Mouse (Mus musculus): Measurements from ENCODE around the gene Jmjd8. TPM values are rescaled to one million over a fixed set of nuclear protein-coding genes. Genes with fewer than 3 reads are reported as not detected.
A peak's percentile ranks its signal among the peaks of the same experiment; 100 is the strongest.
"Not testable (repeated sequence)": the region's sequence is repeated elsewhere in the genome, so short reads cannot be mapped to it uniquely, and the experiment has no call there.

The Jmjd8 gene
- polyA plus RNA-seq, 1 experiment, result 16.4 TPM

GRCm38 (mm10) chr17:25796211-25796771 is 32.4 kb upstream of the Jmjd8 start:
- Histone ChIP-seq H3K36me3 (ENCODE audit: control insufficient read depth, insufficient read depth, low read length) (no peaks in the 10 kb centered on the region), H3K27ac (ENCODE audit: control insufficient read depth, insufficient read depth, low read depth, low read length) (no peak overlapping the region), H3K27me3 (ENCODE audit: control insufficient read depth, insufficient read depth, low read length) (no peaks in the 10 kb centered on the region), H3K4me3 (ENCODE audit: control insufficient read depth, low read depth, low read length) (peak overlapping the region; percentile 66), H3K4me1 (ENCODE audit: control insufficient read depth, insufficient read depth, low read length) (peaks cover 26% of the 10 kb centered on the region)
- no peak for TF ChIP-seq POLR2A (IDR thresholded peaks at IDR 0.05; ENCODE audit: control insufficient read depth, low read depth, low read length)
- no peak for TF ChIP-seq CTCF (IDR thresholded peaks at IDR 0.05; ENCODE audit: control insufficient read depth, insufficient read depth, insufficient replicate concordance, low read depth, low read length)

- Histone ChIP-seq H3K27ac (ENCODE audit: control insufficient read depth, insufficient read depth, low read depth, low read length) (no peak within 1 kb of the TSS), H3K4me1 (ENCODE audit: control insufficient read depth, insufficient read depth, low read length) (peaks cover 23% of the 10 kb centered on the region), H3K36me3 (ENCODE audit: control insufficient read depth, insufficient read depth, low read length) (no peaks in the 10 kb centered on the region), H3K27me3 (ENCODE audit: control insufficient read depth, insufficient read depth, low read length) (no peaks in the 10 kb centered on the region), H3K4me3 (ENCODE audit: control insufficient read depth, low read depth, low read length) (peak within 1 kb of the TSS; percentile 75)
- peak; percentile 12; the same call in 1 of the 2 replicates for TF ChIP-seq POLR2A (IDR thresholded peaks at IDR 0.05; ENCODE audit: control insufficient read depth, low read depth, low read length)
- no peak for TF ChIP-seq CTCF (IDR thresholded peaks at IDR 0.05; ENCODE audit: control insufficient read depth, insufficient read depth, insufficient replicate concordance, low read depth, low read length)
Measured at GRCm38 (mm10) chr17:25796951-25797369, 31.7 kb upstream of the Jmjd8 start, which contains the start of gene Metrn. Gene Metrn (minus strand): TSS chr17:25797136.

- Histone ChIP-seq H3K27me3 (ENCODE audit: control insufficient read depth, insufficient read depth, low read length) (no peaks in the 10 kb centered on the region), H3K4me3 (ENCODE audit: control insufficient read depth, low read depth, low read length) (no peak overlapping the region), H3K4me1 (ENCODE audit: control insufficient read depth, insufficient read depth, low read length) (peaks cover 12% of the 10 kb centered on the region), H3K36me3 (ENCODE audit: control insufficient read depth, insufficient read depth, low read length) (no peaks in the 10 kb centered on the region), H3K27ac (ENCODE audit: control insufficient read depth, insufficient read depth, low read depth, low read length) (no peak overlapping the region)
- TF ChIP-seq CTCF (IDR thresholded peaks at IDR 0.05; ENCODE audit: control insufficient read depth, insufficient read depth, insufficient replicate concordance, low read depth, low read length) (peak; percentile 41; the same call in 1 of the 2 replicates), POLR2A (IDR thresholded peaks at IDR 0.05; ENCODE audit: control insufficient read depth, low read depth, low read length) (no peak)
Measured at GRCm38 (mm10) chr17:25801029-25801428, 27.6 kb upstream of the Jmjd8 start.

DNA sequence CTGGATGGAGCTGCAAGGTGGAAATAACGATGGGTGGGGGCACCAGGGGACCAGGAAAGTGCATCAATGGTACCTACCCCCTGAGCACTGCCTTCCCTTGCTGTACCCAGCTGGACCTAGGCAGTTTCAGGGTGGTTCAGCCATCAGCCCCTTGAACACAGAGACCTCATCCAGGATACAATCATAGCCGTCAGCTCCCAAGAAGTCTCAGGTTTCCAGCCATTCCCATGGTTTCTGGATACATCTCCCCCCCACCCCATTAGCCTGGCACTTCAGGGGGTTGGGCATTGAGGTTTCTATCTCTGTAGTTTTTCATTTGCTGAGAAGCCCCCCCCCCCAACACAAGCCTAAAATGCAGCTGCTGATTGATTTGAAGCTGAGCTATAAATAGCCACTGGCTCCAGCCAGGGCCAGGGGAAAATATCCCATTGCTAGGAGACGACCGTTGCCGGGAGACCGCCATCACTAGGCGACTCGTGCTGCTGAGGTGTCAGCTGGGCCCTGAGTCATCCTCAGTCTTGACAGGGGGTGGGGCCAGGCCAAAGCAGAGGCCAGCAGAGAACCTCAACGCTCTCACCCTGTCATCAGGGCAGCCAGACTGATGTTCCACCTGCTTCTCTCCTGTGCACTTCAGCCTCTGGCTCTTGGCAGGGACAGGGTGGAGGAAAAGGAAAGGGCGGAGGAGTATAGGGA is 25.7 kb upstream of the Jmjd8 start:
- TF ChIP-seq CTCF (IDR thresholded peaks at IDR 0.05; ENCODE audit: control insufficient read depth, insufficient read depth, insufficient replicate concordance, low read depth, low read length) (no peak), POLR2A (IDR thresholded peaks at IDR 0.05; ENCODE audit: control insufficient read depth, low read depth, low read length) (no peak; the same call in 1 of the 2 replicates)
- H3K36me3 ChIP-seq (ENCODE audit: control insufficient read depth, insufficient read depth, low read length), result no peaks in the 10 kb centered on the region
- no peaks in the 10 kb centered on the region for H3K27me3 ChIP-seq (ENCODE audit: control insufficient read depth, insufficient read depth, low read length)
- no peak overlapping the region for H3K27ac ChIP-seq (ENCODE audit: control insufficient read depth, insufficient read depth, low read depth, low read length)
- H3K4me1 ChIP-seq (ENCODE audit: control insufficient read depth, insufficient read depth, low read length), result no peaks in the 10 kb centered on the region; the same call in 1 of the 2 replicates
- peak overlapping the region; percentile 71 for H3K4me3 ChIP-seq (ENCODE audit: control insufficient read depth, low read depth, low read length)

DNA sequence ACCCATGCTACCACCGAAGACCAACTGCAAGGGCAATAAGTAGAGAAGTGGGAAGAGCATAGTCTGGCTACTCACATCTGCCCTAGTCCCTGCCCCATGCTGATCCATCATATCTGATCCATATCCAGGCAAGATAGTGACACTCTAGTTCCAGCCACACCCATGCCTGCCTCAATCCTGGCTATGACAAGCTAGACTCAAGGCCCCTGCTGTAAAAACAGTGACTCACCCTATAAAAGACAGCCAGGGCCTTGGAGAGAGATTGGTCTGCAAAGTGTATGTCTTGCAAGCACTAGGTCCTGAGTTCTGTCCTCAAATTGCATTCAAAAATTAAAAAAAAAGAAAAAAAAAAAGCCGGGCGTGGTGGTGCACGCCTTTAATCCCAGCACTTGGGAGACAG is 22.2 kb upstream of the Jmjd8 start:
- Histone ChIP-seq H3K27me3 (ENCODE audit: control insufficient read depth, insufficient read depth, low read length) (no peaks in the 10 kb centered on the region), H3K4me1 (ENCODE audit: control insufficient read depth, insufficient read depth, low read length) (peaks cover 9% of the 10 kb centered on the region), H3K27ac (ENCODE audit: control insufficient read depth, insufficient read depth, low read depth, low read length) (no peak overlapping the region), H3K4me3 (ENCODE audit: control insufficient read depth, low read depth, low read length) (no peak overlapping the region), H3K36me3 (ENCODE audit: control insufficient read depth, insufficient read depth, low read length) (no peaks in the 10 kb centered on the region)
- TF ChIP-seq CTCF (IDR thresholded peaks at IDR 0.05; ENCODE audit: control insufficient read depth, insufficient read depth, insufficient replicate concordance, low read depth, low read length) (no peak), POLR2A (IDR thresholded peaks at IDR 0.05; ENCODE audit: control insufficient read depth, low read depth, low read length) (no peak)

GRCm38 (mm10) chr17:25807452-25807851 is 21.2 kb upstream of the Jmjd8 start:
- not testable (repeated sequence) for H3K4me1 ChIP-seq (ENCODE audit: control insufficient read depth, insufficient read depth, low read length); H3K27ac ChIP-seq (ENCODE audit: control insufficient read depth, insufficient read depth, low read depth, low read length); H3K27me3 ChIP-seq (ENCODE audit: control insufficient read depth, insufficient read depth, low read length); H3K36me3 ChIP-seq (ENCODE audit: control insufficient read depth, insufficient read depth, low read length); H3K4me3 ChIP-seq (ENCODE audit: control insufficient read depth, low read depth, low read length)

GRCm38 (mm10) chr17:25808028-25808427 is 20.6 kb upstream of the Jmjd8 start:
- H3K27ac ChIP-seq (ENCODE audit: control insufficient read depth, insufficient read depth, low read depth, low read length), result no peak overlapping the region
- no peaks in the 10 kb centered on the region for H3K36me3 ChIP-seq (ENCODE audit: control insufficient read depth, insufficient read depth, low read length)
- no peaks in the 10 kb centered on the region for H3K27me3 ChIP-seq (ENCODE audit: control insufficient read depth, insufficient read depth, low read length)
- peaks cover 9% of the 10 kb centered on the region for H3K4me1 ChIP-seq (ENCODE audit: control insufficient read depth, insufficient read depth, low read length)
- peak overlapping the region; percentile 52 for H3K4me3 ChIP-seq (ENCODE audit: control insufficient read depth, low read depth, low read length)
- TF ChIP-seq POLR2A (IDR thresholded peaks at IDR 0.05; ENCODE audit: control insufficient read depth, low read depth, low read length) (no peak), CTCF (IDR thresholded peaks at IDR 0.05; ENCODE audit: control insufficient read depth, insufficient read depth, insufficient replicate concordance, low read depth, low read length) (no peak)

Measured in testis, adult 2 months (tissue).